Mouse (Mus musculus) mature B cell (primary cell): ENCODE data around the gene Btbd3.

Experiments
- in situ Hi-C: fragments of 300-500 bp; cut with MboI; formaldehyde crosslinking; loops from 2 replicates; pipeline ENCODE4 v1.14.3; 2019

Gene Btbd3

GRCm38 (mm10) chr2:138256411-138256810 is at the start of gene Btbd3:
TSS of gene Btbd3 (plus strand) at chr2:138256565.
- in situ Hi-C loops: no loop called here

DNA sequence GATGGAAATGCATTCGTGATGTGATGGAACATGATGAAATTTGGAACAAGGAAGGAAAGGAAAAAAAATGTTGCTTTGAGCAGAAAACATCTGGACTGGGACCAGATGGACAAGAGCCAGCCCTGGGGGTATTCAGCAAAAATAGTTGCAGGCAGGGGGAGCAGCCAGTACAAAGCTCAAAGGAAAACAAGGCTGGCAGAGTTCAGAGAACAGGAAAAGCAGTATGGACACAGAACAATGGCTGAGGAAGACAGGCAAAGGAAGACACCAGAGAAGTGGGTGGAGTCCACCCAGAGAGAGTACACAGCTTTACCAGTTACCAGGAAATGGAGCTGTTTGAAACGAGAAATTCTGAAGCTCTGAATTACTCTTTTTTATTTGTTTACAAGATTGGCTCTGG is 40.8 kb upstream of the Btbd3 start:
- in situ Hi-C loops: no loop called here

GRCm38 (mm10) chr2:138220269-138220668 is 36.1 kb upstream of the Btbd3 start:
- in situ Hi-C loops: no loop called here

DNA sequence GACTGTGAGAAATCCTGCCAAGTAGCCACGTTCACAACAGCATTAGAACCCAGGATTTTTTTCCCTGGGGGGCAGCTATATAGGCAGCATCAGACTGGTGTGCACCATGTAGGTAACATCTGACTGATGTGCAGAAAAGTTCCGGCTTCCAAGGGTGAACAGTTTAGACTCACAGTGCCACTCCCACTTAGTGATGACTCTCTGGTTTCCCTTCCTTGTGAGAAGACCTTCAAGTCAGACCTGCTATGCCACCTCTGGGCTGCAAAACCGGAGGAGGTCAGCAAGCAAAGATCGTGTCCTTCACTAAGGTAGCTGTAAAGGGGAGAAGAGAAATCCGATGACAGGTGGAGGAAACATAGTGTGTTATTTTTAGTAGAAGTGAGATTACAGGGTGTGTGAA is 24.1 kb upstream of the Btbd3 start:
- in situ Hi-C loops: no loop called here

DNA sequence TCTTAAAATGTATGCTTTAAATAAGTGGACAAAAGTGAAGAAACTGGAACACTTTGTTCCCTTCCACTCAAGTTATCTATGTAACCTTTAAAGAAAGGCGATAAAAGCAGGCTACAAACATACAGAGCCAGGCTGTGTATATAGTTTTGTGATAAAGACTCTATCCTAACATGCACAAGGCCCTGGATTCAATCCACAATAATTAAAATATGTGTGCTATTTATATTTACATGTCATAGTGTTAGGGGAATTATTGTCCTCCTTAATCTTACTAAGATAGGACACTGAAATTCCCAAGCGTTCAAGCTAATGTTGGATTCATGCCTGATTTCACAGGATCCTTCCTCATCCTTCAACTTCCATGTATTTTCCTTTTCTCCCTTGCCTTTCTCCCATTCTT is 20.2 kb upstream of the Btbd3 start:
- in situ Hi-C loops: no loop called here

GRCm38 (mm10) chr2:138242452-138242851 is 13.9 kb upstream of the Btbd3 start:
- in situ Hi-C loops: no loop called here

DNA sequence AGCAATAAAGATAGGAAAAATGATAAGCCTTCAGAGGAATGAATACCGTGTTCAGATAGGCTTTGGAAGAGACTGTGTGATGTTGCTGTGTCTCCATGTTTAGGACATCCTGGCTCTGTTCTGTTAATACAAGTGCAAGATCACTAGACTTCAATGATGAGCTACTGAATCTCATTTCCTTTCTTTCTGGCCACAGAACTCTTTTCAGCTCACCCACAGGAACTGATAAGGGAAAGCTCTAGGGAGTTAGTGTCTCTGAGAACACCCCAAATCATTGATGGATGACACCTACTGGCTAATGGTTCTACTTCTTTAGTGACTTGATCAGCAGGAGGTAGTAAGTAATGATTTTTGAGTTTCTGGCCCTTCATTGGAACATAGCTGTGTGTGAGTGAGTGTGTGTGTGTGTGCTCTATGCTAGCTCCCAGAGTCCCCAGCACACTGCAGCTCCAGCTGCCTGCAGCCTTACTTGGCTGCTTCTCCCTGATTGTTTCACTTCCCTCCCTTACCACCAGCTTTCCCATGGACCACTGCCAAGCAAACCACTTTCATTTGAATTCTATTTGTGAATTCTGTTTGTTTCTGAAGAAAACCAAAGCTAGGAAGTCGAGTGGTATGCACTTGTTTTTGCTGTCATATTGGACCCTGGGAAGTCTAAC is 10.6 kb upstream of the Btbd3 start:
- in situ Hi-C loops: no loop called here

GRCm38 (mm10) chr2:138247986-138248385 is 8.4 kb upstream of the Btbd3 start:
- in situ Hi-C loops: no loop called here

- in situ Hi-C loops: no loop called here
Observed at GRCm38 (mm10) chr2:138256851-138257471, 596 bp downstream of the Btbd3 start.

DNA sequence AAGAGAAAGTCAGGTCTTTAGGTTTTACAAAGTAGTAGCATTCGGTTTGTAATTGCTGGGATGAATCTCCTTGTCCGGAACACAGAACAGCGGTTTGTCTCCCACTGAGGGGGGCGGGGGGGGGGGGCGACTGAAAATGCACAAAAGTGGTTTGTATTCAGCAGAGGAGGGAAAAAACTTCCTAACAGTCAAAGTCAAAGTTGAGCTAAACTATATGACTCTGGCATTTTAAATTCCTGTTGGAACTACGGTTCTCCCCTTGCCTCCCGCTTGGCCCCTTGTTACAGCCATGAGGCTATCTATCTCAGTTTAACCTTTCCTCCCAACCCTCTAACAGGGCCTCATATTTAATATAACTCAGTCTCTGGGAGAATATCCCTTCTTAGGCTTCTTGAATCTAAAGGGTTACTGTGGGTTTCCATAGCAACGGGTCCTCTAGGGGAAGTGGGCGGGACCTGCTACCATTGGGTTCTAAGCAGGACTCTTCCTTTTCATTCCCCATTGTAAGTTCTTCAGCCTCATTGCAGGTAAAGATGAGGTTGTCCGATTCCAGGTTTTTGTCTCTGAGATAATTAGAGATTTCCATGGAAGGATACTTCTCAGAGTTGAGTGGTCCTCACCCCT is 1.4 kb downstream of the Btbd3 start:
- in situ Hi-C loops: no loop called here

DNA sequence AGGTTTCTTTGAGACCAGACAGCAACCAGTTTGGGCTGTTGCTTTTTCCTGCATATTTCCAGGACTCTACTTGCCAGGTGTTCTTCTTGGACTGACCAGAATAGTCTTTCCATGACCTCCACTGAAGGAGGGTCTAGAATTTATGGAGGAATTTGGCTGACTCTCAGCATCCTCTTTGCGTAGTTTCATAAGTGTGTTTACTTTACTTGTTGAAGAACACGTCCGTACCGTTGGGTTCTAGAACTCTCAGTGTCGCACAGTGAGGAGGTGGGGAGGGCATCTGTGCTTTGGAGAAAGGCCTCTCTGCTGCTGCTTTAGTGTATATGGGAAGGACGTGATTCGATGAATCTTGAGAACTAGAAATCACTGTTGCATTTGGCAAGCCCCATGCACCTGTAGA is 4.8 kb downstream of the Btbd3 start:
- in situ Hi-C loops: no loop called here

- in situ Hi-C loops: no loop called here
Observed at GRCm38 (mm10) chr2:138262885-138263284, 6.5 kb downstream of the Btbd3 start.

DNA sequence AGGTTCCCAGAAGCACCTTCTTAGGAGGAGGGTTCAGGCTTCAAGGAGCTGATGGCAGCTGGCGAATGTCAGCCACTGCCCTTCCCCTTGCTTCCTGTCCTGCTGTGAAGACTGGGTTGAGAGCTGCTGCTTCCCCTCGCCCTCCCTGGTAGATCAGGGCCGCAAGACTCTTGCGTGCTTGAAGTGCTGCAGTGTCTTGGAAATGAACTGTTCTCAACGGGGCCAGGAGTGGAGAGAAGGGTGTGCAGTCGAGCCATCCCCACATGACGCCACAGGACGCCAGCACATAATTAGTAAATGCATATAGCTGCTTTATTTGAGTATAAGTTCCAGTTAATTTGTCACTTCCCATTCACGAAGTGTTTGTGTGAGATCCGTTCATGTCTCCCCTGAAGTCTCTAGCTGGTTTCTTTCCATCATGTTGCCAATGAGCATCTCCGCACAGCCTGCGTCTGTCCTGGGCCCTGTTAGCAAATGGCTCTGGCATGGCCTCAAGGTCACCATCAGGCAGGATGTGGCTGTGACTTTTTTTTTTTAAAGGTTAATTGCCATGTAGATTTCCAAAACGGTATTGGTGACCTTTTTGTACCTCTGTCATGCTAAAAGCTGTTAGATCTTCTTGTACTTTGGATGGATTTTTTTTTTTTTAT is 9.1 kb downstream of the Btbd3 start:
- in situ Hi-C loops: no loop called here

GRCm38 (mm10) chr2:138266679-138267078 is 10.3 kb downstream of the Btbd3 start:
- in situ Hi-C loops: no loop called here

GRCm38 (mm10) chr2:138267852-138268513 is 11.6 kb downstream of the Btbd3 start:
- in situ Hi-C loops: no loop called here

GRCm38 (mm10) chr2:138269330-138269729 is 13.0 kb downstream of the Btbd3 start:
- in situ Hi-C loops: no loop called here

- in situ Hi-C loops: no loop called here
Observed at GRCm38 (mm10) chr2:138273404-138274073, 17.2 kb downstream of the Btbd3 start.

GRCm38 (mm10) chr2:138274086-138274485 is 17.7 kb downstream of the Btbd3 start:
- in situ Hi-C loops: no loop called here

- in situ Hi-C loops: no loop called here
Observed at GRCm38 (mm10) chr2:138277842-138278691, 21.7 kb downstream of the Btbd3 start.

GRCm38 (mm10) chr2:138278853-138279640 is 22.7 kb downstream of the Btbd3 start:
- in situ Hi-C loops: no loop called here
